Mouse (Mus musculus): ENCODE data around the gene Ern1. TPM values are rescaled to one million over a fixed set of nuclear protein-coding genes. Genes with fewer than 3 reads are reported as not detected.

The Ern1 gene
- total RNA-seq, 2 experiments from 2014 or later = 121 to 160 TPM

DNA sequence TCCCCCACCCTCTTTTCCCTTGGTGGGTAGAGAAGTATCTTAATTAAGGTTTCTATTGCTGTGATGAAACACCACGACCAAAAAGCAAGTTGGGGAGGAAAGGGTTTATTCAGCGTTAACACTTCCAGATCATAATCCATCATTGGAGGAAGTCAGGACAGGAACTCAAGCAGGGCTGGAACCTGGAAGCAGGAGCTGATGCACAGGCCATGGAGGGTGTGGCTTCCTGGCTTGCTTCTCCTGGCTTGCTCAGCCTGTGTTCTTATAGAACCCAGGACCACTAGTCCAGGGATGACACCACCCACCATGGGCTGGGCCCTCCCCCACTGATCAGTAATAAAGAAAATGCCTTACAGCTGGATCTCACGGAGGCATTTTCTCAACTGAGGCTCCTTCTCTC lies 96.9 kb downstream of the Ern1 start:
- DNase-seq = no peak

DNA sequence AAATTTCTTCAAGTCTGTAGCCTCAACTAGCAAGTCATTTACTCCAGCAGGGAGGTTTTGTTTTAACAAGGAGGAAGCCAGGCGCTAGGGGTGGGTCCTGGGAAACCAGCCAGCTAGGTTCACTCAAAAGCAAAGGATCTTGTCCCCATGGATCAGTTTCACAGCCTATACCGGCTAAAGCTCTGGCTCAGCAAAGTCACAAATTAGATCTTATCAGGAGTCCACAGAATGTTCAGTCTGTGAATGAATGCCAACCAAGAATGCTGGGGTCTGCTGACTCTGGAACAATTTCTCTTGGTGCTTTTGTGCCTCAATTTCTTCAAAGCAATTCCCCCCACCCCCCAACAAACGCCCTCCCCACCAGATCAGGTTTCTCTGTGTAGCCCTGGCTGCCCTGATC lies 98.0 kb downstream of the Ern1 start:
- DNase-seq = no peak

DNA sequence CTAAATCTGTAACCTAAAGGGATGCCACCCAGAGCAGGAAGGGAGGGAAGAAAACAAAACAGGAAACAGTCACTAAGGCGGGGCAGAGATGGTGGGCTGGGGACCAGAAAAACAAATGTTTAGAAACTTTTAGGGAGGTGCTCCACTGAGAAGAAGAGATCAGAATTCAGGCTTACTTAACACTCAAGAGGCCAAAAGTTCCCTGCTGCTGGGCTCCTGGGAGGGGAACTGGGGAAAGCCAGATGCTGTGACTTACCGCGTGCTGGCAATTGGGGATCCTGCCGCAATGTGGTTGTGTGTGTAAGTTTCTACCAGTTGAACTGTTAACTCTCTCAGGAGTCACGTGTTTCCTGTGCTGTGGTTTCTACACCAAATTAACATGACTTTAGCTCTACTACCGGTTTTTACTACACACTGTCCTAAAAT lies 99.8 kb downstream of the Ern1 start, which contains the start of gene Icam2:
TSS of gene Icam2 (minus strand) at position 285 of the 426 bp plus-strand sequence.
- no peak for DNase-seq

DNA sequence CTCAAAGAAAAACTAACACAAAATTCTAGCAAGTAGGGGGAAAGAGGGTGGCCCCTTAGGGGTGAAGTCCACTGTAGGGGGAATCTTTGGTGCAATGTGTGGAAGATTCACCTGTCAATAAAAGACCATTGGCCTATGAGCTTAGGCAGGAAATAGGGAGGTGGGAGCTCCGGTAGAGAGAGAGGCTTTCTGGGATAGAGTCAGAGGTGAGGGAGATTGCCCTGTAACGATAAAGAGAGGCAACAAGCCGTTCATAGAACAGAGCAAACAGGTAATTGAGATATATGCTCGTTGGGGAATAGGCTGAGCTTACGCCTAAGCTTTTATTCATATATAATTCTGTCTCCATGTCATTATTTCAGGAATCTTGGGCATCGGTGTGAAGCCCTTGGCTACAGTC lies 100.6 kb downstream of the Ern1 start:
- DNase-seq = no peak

DNA sequence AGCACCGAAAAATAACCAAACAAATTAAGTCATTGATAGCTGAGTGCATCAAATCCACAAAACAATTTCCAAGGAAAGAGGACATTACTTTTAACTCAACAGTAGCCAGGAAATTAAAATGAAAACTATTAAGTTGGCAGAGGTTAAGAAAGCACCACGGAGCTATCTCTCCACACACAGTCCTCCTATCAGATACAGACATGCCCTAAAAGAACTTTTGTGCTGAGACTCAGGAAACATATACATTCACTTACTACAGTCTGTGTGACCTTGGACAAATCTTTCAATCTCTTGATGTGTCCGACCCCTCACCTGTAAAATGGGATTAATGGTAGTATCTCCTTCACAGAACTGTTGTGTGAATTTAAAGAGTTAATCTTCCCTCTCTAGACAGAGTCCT lies 101.2 kb downstream of the Ern1 start:
- DNase-seq = no peak

DNA sequence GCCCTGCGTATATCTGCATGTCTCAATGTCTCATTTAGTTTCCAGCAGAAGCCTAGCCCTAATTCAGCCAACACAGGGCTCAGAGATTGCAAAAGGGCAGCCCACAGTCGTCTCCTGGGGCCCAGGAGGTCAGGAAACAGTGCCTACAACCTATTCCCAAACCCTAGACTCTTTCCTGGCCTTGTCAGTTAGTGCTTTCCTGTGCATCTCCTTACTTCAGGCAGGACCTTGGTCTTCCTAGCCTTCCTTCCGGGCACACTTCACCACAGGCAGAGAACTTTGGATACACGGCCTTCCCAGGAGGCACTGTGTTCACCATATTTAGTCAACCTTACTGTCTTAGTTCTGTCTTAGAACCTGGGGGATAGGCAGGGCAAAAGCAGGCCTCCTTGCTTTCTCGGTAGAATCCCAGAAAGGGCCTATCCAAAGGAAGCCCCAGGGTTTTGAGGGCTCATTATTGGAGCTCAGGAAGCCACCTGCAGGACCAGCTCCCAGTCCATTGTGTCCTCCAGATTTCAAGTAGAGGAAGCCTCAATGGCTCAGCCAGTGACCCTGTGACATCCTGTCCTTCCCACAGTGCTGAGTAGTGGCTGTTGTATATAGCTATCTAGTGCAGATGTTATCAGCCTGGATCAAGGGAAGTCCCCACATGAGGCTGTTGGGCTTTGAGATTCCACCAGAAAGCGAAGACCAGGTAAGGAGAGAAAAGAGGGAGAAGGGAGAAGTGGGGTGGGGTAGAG lies 104.4 kb downstream of the Ern1 start:
- no peak for DNase-seq

DNA sequence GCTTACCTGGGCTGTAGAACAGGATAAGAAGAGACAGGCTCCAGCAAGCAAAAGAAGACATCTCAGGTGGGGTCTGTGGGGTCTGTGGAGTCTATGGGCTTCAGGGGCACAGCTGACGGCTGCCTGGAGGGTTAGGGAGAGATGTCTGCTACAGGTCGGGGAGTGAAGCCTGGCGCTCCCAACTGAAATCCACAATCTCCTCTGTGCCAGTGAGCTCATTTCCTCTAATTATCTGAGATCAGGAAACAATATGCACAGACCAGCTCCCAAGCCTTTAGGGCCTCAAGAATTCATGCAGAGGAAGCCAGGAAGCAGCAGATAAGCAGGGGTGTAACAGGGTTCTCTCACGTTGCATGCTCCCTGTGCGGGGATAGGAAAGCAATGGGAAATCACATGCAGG lies 105.2 kb downstream of the Ern1 start:
- peak in 1 of 2 experiments; percentile 30 for DNase-seq

DNA sequence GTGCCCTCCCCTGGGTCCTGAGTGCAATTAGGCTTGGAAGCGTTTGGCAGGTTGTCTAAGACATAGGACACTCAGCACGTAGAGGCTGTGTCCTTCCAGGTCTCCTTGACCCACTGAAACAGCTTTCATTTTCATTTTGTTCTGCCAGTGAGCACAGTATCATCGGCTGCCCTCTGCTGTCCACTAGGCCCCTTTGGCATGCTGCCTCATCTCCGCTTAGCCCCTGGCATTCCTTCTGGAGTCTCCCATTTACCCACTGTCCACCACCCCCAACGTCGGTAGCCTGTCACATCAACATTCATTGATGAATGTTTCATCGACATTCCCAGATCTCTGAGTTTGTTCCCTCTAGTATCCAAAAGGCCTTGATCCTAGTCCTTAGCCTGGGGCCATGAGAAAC lies 105.8 kb downstream of the Ern1 start:
- peak; percentile 62 to 77 for DNase-seq

DNA sequence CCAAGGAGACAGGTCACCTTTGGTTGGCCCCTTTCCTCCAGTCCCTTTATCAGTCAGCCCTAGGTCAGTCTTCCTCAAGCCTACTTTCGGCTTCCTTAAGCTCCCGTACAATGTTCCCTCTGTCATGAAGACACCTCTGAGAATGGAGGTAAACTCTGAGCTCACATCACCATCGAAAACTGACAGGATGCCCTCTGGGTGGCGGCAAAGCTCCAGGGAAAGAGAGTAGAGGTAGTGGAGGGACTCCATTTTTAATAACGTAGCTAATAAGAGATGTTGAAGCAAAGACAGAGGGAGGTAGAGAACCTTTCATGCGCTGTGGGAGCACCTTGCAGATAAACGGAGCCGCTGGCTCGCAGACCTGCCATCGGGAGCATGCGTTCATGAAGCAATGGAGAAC lies 106.6 kb downstream of the Ern1 start:
- DNase-seq = no peak

DNA sequence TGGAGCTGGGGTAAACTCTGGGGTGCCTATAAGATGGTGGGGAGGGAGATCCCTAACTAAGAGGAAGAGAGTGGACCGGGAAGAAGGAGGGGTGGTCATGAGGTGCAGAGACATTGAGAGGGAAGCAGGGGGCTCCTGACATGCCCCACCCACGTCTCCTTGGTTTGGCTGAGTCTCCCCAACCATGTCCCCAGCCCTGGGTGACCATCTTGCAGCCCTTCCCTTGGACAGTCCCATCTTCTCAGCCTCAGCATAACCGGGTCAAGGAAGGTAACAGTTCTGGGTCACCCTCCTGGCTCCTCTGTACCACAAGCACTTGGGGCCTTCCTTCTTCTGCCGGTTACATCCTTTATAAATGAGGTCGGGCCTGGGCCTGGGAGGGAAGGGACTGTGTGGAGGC lies 112.7 kb downstream of the Ern1 start:
- no peak for DNase-seq

DNA sequence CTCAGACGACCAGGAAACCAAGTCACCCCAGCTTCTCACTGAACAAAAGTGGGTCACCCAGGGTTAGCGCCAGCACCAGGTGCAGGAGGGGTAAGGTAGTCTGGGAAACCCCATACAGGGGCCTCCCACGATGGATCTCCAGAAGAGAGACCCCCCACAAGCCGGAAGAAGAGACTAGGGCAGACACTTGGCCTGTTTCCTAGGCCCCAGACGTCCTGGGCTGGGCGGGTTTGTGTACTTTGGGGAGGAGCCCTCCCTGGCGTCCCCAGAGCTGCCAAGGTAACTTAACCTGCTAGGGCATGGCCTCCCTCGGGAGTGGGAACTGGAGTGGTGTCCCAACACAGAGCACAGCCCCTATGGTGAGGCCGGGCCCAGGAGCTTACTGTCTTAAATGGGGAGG lies 113.1 kb downstream of the Ern1 start:
- no peak for DNase-seq

DNA sequence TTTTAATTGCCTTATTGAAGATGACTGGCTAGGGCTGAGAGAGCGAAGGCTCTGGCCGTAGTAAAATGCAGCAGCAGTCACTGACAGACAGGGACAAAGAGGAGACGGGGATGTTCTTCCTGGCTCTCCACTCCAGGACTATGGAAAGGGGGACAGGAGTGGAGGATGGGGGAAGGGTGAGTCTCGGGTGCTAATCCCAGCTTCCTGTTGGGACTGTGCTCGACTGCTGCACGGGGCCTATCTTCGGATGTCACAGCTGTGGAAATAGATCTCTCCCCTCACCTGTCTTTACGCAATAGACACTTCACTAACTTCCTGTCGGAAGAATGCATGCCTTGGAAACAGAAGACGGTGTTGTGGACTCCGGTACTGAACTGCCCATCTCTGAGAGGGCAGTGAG lies 113.7 kb downstream of the Ern1 start:
- no peak for DNase-seq

DNA sequence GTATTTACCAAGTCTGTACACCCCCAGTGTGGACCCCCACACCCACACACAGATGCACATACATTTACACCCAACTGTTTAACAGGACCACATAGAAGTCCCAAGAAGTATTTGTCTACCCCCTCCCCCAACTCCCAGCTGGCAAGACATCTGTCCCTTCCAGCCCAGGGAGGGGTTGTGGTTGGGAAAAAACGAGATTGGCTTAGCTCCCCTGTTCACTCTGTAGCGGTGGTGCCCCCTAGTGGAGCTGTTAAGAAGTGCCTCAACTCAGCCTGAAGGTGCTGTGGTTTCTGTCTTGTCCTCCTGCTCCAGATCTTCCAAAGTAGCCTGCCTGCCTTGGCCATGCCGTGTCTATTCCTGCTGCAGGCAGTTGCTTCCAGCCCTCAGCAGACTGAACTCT lies 121.3 kb downstream of the Ern1 start:
- peak; percentile 84 to 88 for DNase-seq

DNA sequence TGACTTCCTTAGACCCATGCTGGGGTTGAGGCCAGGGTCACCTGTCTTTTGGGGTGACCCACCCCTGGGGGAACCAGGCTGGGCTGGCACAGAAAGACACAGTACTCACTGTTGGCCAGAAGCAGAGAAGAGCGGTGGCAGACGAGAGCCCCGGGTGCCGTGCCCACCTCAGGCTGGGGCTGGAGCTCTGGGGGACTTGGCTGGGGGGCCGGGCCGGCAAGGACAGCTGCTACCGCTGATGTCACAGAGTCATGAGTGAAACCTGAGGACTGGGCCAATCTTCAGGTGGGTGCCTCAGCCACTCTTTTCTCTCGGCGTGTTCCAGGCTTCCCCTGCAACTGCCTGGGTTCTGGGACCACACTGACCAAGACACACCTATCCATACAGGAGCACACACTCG lies 122.3 kb downstream of the Ern1 start, which contains the start of gene Prr29:
TSS of gene Prr29 (plus strand) at position 107 of the 400 bp plus-strand sequence.
- DNase-seq = no peak

DNA sequence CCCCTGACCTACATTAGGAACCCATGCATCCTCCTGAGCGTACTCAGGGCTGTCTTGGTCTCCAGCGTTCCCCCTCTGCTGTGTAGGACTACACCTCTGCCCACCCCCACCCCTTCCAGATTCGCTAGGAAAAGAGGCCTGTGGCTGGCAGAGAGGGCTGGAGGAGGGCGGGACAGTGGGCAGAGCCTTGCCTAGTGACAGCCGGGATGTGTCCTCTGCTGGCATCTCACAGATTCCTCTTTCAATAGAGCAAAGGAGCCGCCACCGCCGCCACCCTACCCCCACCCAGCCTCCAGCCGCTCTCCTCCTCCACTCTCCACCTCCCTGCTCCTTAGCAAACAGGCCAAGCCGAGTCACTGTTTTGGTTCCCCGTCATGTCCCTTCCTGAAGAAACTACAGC lies 122.9 kb downstream of the Ern1 start:
- peak; percentile 28 to 54 for DNase-seq

DNA sequence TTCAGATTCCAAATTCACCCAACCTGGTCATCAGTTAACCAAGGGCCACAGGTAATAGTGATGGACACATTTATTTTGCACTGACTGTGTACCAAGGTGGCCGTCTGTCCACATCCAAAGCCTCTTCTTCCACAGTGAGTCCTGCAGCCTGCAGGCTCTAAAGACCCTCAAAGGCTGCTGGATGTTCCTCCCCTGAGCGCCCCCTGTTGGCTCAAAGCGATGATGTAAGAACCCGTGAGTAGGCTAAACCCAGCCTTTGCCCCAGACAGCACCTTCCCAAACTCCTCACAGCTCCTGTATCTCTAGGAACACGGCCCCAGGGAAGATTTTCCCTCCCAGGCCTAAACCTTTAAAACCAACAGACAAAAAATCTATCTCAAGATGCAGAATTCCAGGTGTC lies 128.3 kb downstream of the Ern1 start:
- DNase-seq = no peak

DNA sequence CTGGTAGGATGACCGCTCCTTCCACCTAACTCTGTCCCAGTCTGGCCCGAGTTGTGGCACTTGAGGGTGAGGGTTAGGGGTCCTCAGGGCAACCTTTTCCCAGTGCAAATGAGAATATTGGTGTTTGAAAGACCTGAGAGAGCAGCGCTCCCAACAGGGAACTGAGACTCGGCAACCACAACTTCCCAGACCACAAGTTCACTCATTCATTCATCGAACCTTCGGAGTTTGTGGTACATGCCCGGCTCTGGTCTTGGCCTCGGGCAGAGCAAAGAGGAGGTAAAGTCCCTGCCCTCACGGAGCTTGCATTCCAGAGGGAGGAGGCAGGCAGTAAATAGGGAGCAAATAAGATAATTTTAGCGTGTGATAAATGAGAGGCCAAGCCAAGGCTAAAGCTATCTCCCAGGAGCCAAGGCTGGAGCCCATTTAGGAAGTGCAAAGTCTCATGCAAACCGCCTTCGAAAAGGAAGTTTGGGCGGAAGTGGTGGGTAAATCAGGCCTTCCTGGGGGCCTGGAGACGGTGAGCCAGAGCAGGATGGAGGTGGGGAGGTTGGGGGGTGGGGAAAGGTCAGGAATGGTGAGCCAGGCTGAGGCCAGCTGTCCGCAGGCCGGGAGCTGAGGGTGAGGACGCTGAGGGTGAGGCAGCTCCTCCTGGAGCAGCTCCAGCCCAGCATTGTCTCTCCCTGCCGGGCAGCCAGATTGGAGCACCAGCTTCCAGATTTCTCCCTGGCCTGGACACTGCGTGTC lies 132.1 kb downstream of the Ern1 start:
- peak; percentile 66 to 76 for DNase-seq

DNA sequence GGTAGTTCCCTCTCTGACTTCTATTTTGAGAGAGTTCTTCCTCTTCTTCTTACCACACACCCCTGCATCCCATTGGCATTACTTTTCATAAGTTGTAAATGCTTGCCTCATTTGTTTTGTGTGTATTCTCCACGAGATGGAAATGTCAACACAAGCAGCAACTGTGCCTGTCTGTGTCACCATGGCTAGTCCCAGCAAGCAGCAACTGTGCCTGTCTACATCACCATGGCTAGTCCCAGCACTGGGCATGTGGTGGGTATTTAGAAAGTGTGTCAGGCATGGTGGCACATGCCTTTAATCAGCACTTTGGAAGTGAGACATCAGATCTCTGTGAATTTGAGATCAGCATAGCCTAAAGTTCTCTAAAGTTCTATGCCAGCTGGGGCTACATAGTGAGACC lies 133.5 kb downstream of the Ern1 start:
- DNase-seq = no peak

DNA sequence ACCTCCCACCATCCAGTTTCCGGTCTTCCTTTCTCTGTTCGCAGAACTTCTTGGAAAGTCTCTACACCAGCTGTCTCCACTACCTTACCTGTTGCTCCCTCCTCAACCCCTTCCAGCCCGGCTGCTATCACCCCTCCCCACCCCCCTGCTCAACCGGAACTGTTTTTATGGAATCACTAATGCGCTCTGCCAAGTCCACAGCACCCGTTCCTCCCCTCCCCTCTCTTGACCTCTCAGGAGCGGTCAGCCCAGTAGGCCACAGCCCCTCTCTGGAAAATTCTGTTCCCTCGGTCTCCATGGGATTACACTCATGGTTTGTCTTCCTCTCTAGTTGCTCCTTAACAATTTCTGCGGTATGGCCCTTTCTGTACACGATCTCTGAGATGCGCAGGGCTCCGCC lies 134.5 kb downstream of the Ern1 start, which contains the start of gene Scn4a:
TSS of gene Scn4a (minus strand) at position 101 of the 400 bp plus-strand sequence.
- no peak for DNase-seq

DNA sequence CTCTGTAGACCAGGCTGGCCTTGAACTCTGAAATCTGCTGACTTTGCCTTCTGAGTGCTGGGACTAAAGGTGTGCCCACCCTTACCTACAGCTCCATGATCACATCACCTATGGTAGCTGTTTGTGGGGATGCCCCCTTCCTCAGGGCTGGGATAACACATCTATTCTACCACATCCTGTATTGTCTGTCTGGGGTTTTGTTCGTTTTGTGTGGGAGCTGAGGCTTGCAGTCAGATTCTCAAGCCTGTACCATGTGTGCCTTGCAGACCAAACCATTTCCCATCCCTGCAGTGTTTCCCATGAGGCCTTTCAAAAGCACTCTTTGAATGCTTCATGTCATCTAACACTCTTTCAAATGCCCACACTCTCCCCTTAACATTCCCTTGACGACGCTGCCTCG lies 135.7 kb downstream of the Ern1 start:
- no peak for DNase-seq

DNA sequence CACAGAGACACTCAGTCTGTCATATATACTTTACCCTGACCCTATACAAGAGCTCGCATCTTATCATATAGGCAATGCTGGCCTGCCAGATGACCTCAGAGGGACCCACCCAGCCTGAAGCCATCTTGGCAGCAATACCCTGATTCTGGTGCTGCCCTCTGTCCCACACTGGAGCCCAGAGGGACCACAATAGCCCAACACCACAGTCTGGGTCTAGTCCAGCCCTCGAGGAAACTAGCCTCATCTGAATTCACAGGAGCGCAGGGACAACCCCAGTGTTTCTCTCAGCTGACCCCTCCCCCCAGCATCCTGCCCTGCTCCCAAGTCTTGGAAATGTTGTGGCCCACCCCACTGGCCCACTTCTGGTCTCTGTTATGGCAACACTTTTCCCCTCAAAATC lies 136.4 kb downstream of the Ern1 start:
- no peak for DNase-seq

DNA sequence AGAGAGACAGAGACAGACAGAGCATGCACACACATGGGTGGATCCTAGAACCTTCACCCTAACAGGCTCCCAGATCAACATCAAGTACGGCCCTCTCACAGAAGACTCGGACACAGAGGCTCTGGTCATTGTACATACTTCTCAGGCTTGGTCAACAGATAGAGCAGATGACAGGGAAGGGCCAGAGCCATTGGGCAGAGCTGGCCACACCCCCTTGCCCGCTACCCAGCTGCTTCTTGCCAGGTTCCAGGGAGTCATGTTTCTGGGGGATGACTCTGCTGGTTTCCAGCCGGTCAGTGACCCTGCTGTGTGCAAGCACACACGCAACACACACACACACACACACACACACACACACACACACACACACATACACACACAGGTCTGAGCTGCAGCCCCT lies 136.8 kb downstream of the Ern1 start:
- peak; percentile 37 to 50 for DNase-seq

DNA sequence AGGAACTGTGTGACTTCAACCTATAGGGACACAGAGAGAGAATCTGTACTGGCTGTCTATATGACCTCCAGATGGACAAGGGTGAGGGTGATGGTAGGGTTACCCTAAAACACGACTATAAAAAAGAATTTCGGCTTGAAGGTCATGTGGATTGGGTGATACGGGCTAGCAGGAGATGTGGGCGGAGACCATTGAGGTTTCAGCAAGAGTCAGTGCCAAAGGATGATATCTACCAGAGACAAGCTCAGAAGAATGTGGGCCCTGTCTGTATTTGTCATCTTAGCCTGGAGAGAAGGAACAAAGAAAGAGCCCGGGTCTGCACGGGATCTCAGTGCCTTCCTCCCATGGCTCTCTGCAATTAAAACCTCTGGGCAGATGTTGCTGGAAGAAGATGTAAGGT lies 137.9 kb downstream of the Ern1 start:
- no peak for DNase-seq

DNA sequence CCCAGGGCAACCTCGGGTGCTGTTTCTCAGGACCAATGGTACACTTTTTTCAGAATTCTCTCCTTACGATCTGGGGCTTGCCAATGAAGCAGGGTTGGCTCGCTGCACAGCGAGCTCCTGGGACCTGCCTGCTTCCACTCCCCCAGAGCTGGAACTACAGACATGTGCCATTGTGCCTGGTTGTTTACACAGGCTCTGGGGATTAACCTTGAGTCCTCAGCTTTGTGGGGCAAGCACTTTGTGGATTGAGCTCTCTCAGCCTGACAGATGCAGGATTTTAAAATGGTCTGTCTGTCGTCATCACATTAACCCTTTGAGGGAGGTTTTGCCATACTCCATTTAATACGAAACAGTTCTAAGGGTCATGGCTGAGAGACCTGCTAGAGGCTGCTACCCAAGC lies 142.7 kb downstream of the Ern1 start:
- DNase-seq = no peak
